Mouse (Mus musculus): ENCODE measurements around the gene Ppt1. TPM values are rescaled to one million over a fixed set of nuclear protein-coding genes. Genes with fewer than 3 reads are reported as not detected.
A peak's percentile ranks its signal among the peaks of the same experiment; 100 is the strongest.

Gene Ppt1
- total RNA-seq, 1 experiment from 2014 or later, result 70.8 TPM

DNA sequence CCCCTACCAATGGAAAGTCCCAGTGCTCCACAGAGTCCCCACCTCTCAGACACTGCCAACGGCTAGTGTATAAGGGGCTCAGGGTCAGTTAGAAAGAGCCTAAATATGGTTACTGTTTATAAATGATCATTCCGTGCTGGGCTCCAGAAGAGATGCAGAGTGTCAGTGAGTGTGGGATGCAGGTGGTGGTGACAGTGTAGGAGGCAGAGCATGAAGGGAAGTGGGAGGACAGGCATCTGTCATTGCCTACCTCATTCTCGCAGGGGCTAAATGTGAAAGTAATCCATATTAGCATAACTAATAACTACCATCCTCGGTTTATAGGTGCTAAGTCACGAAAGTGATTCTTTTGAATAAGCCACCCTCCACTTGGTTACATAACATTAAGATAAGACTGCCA is 34.7 kb downstream of the Ppt1 start:
- DNase-seq, result no peak

DNA sequence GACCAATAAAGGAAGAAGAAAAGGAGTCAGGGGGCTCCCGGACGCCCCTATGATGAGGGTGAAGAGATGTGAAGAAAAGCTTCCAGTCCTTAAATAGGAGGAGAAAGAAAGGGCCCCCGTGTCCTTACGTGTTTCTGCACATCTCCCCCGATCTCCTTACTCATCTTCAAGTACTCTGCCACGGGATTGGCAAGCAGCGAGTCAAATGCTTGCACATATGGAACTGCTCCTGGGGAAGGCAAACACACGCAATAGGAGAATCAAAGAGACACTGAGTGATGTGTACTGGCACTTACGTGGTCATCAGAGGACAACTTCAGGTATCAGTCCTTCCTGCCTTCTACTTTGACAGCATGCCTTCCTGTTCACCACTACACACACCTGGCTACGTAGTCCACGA is 35.2 kb downstream of the Ppt1 start:
- no peak for DNase-seq

DNA sequence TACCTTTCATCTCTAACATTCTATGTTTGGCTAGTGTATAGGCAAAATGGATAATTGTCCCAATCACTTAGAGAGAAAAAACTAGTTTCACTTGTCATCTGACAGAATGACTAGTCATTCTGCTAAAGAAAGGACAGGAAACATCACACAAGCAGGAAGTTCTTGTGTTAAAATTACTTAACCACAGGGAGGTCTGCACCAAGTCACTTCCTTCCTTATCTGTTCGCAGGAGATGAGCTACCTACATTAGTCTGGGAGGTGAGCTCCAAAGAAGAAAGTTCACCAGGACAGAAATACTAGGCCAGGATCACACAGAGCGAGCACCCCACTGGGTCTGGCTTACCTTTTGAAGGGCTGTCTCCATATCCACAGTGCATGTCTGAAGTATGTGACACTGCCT is 35.9 kb downstream of the Ppt1 start:
- DNase-seq, result no peak

DNA sequence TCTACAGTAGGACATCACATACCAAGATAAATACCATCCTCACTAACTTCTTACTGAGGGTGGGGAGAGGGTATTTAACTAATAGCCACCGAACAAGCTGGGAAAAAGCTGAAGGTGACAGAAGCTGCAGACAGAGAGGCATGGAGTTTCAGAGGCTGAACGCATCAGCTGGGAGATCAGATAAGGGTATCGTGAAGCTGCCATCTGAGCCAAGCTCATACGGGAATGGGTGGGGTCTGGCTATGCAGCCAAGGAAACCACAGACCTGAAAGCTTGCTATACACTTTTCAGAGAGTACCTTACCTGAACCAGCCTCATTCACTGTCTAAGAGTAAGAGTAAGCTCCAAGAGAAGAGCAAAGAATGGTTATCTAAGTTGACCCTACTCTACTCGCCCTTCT is 37.0 kb downstream of the Ppt1 start:
- no peak for DNase-seq

DNA sequence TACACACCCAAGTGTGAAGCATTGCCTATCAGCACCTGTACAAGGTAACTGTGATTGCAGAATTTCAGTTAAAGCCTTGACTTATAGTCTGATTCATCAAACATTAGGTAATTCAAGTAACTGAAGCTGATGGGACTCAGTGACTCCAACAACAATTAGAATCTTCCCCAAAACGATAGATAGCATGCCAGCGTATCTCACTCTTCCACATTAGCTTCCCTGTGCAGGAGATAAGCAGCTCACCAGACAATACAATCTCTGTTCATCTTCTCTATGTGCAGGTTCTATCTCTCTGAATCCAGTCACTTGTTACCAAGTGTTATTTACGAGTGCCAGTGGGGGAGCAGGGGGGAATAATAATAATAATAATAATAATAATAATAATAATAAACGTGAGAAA is 37.5 kb downstream of the Ppt1 start:
- no peak for DNase-seq

DNA sequence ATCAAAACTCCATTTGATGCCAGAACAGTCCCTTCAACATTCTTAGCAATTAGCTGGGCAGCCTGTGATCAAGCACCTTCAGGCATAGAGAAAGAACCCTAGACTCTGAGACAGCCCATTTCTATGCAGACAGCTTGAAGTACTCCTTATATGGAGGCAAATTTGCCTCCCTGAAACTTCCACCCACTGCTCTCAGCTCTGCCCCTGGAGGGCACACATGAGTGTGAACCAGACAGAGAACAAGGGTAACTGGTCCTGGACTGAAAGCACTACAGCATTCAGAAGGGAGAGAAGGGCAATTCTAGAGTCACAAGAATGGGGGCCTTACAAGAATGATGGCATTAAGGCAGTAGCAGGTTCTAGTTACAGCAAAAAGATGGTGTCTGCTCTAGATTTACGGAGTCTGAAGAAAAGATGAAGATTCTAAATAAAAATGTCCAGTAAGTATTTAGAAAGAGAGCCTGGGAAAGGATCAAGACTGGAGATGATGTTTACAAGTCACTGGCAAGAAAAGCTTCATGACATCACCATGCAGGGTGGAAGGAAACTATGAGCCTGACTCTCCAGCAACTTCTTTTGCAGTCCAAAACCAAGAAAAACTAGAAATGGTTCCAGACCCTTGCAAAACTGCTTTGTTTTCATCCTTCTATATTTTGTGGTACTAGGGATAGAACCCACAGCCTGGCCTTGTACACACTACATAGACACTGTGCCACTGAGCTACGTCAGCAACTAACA is 42.5 kb downstream of the Ppt1 start:
- DNase-seq, result no peak

DNA sequence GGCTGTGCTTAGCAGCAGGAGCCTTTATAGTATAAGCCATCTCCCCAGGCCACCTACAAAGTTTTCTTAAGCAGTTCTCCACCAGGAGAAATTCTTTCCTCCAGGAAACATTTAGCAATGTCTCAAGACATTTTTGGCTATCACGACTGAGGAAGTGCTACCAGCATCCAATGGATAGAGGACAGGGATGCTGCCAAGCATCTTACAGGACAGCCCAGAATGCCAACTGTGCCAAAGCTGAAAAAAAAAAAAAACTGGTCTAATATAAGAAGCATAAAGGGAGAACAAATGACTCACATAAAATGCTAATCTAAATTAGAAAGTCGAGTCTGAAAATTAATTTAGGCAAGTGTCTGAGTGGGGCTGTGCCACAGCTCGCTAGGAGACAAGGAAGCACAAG is 46.5 kb downstream of the Ppt1 start:
- no peak for DNase-seq

DNA sequence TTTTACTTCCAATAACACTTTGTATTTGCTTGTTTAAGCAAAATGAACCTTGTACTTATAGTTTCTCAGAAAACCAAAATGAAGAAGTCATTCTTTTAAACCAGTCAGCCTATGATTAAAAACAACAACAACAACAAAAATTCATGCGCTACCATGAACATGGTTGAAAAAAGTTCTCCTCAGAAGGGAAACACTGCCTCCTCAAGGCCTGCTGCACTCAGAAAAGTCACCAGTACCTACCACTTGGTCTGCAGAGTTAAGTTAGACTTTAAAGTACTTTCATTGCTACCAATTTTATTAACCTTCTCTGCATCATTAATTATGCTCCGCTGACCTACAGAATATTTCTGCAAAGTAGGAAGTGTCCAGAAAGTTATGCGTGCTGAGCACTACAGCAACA is 47.3 kb downstream of the Ppt1 start:
- DNase-seq, result no peak

DNA sequence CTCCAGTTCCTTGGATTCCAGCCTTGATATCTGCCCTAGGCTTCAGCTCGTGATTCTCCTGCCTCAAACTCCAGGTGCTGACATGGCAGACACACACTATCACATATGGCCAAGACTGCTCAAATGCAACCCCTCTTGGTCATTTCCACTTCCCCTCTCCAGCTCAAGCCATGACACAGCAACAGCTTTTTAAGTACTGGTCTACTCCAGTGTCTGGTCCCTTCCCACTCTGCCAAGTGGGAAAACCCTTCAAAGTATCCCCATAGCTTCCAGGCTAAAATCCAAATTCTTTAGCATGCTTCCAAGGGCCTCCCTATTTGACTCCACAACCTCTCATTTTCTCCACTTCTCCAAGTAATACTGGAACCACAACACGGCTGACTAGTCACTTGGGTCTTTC is 48.0 kb downstream of the Ppt1 start:
- no peak for DNase-seq

DNA sequence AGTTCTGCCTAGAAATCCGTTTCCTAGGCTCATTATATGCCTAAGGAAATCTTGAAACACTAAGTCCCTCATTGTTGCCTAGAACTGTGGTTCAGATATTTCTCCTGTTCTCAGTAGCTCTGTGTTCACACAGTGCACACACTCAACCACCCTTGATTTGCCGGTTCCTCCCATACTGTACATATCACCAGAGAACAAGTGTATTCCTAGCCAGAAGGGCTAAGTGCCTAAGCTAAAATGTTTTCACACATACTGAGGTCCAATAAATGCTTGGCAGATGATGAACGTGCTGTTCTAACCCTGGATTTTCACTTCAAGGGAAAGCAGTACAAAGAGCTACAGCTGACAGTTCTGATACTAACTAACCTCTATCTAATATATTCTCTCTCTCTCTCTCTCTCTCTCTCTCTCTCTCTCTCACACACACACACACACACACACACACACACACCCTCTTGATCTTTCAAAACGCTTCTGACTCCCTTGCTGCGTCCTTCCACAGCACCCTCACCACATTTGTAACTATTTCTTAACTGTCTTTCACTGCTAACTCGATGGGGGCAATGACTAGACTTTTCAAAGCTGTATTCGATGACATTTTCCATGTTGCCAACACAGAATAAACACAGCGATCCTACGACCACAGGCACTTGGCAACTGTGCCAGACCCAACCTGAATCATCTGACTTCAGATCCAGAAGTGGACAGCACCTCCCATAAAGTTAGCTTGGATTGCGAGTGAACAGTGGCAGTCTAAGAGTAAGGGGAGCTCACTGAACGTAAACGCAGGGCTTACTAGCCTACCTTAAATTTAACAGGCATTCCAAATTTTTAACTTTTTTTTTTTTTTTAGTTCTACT is 48.7 kb downstream of the Ppt1 start:
- peak; percentile 36 for DNase-seq

DNA sequence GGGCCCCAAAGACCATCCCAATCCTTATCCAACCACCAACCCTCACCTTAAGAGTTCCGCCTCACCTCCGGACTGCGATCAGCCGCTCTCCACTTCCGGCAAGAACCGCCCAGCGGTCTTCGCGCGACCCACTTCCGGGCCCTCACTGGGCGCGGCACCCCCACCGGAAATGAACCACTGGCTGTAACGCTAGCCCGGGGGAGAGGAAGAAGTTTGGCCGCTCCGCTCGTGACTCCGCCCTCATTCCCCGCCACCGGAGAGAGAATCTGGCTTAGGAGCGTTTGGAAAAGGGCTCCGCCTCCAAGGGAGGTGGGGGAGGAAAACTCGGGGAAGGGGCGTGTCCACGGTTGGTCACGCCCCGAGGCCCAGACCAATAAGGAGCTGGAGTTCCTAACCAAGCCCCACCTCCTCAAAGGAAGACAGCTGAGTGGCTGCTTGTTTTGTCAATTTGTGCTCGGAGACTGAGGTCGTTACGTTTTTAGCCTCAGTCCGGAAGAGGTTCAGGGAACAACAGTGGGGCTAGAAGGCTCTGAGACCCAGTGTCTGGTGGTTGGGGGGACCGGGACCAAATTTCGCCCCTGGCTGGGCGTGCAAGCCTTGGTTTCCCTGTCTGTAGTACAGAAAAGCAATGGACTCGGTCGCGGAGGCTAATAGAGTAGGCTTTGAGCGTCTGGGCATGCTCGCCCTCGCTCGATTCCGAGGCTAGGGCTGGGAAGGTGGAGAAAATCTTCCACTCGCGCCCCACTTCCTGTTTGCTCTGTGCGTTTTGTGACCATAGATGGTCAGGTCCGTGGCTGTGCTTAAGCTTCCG is 49.9 kb downstream of the Ppt1 start, which contains the start of gene Cap1:
Gene Cap1, minus strand, starts transcription at position 289 of the 811 bp plus-strand sequence.
- peak; percentile 95 for DNase-seq

DNA sequence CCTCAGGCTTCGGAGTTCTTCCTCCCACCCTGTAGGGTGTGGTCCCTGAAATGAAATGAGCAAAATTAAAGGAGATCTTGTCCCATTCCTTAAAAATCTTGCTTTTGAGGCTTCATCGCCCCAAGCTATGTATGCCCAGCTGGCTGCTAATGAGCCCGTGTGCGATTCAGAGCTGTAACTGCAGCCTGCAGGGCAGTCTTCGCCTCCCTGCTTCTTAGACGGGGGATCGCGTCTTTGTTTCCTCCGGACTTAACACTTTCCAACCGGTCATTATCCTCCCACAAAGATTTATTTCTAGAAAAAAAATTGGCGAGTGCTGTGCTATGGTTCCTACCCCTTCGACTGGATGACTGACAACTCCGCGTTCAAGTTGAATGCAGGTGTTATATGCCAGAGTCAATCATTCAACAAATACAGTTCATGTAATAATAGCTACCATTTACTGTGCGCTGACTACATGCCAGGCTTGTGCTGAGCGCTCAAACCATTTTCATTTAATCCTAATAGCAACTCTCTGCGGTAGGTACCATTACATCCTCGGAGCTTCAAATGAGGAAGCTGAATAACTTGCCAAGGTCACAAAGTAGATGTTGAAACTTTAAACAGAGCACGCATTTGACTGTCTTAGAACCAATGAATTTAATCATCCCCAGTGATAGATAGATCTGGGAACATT is 50.7 kb downstream of the Ppt1 start:
- DNase-seq, result no peak

DNA sequence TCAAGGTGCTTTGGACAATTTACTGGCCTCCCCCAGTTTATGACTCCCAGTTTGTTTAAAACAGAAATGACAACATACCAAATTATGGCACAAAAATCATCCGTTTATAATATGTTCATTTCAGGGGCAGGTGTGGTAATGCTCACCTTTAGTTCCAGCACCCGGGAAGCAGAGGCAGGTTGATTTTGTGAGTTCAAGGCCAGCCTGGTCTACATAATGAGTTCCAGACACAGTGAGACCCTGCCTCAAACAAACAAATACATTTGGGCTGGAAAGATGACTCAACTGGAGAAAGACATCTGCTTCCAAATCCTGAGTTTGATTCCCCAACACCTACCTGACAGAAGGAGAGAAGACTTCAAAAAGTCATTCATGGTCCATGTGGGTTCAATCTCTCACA is 51.3 kb downstream of the Ppt1 start:
- DNase-seq, result no peak

DNA sequence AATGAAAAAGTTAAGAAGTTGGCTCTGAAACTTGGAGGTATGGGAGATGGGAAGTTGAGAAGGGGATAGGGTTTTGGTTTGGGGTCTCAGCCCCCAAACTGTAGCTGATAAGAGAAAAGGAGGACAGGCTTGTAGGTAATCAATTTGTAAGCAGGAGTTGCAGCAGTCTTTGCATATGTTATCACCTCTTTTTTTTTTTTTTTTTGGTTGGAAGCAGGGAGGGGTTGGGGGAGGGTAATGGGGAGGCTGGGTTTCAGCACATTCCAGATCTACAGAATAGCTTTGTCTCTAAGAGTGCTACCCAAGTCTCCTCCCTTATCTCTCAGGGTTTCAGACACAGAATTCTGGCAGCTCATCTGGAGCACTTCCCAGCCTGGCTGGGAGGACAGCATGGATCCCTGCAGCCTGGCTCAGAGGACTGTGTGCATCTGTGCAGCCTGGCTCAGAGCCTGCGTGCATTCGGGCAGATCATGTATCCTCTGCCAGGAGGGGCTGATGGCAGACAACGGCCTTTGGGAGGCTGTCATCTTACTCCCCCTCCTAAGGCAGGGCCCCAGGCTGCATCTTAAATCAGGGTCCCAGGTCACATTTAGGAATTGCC is 54.9 kb downstream of the Ppt1 start:
- peak; percentile 52 for DNase-seq

DNA sequence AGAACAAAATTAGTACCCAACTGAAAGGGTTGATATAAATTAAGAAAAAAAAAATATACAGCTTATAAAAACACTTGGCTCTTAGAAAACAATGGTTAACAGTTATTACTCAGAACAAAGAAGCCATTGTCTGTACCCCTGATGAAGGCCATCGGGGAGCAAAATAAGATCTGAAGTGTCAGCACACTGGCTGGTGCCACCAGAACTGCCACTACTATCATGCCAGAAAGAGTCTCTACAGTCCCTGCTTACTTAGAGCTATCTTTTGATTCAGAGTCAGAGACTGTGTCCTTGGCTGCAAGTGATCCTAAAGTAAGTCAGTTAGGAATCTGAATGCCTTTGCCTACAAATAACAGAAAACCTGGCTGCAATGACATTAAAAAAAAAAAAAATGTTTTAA is 55.6 kb downstream of the Ppt1 start:
- DNase-seq, result no peak

DNA sequence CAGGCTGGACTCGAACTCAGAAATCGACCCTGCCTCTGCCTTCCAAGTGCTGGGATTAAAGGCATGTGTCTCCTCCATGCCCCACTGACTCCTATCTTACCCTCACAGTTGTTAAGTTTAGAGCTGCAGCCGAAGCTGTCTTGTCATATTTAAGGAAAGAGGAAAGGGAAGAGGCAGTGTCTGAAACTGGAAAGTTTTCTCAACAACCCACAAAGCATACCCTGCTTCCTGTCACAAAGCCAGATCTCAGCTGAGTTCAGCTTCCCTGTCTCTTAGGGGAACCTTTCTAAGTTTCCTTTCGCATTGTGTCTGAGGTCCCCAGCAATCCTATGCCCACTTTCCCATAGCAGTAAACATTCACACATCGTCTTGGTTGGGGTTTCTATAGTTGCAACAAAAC is 56.1 kb downstream of the Ppt1 start:
- no peak for DNase-seq

DNA sequence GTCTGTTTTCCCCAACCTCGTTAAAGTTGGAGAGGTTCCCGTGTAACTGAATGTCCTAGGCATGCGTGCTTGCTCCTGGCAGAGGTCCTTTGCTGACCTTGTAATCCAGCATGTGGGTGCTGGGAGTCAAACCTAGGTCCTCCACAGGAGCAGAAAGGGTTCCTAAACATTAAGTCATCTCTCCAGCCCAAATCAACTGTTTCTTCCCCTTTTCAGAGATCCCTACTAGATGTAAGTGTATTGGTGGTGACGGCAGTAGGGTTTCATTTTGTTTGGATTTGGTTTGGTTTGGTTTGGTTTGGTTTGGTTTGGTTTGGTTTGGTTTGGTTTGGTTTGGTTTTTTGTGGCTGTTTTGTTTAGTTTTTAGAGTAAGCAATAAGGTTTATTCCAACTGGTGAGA is 61.7 kb downstream of the Ppt1 start:
- no peak for DNase-seq

DNA sequence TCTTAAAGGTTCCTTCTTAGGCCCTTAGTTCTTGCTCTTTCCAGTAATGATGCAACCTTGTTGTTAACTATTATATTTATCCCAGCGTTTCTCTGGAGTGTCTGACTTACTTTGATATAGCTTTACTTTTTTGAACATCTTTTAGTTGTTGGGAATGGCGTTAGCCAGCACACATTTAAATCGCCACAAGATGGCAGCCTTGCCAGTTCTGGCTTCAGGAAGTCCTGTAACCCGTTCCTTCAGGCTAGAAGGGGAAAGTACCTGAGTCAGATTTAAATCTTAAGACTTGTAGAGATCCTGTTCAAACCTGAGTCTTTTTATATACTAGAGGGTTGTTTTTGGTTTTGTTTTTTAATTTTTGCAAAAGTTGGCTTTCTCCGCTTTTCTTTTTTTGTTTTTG is 62.3 kb downstream of the Ppt1 start:
- DNase-seq, result peak; percentile 52

DNA sequence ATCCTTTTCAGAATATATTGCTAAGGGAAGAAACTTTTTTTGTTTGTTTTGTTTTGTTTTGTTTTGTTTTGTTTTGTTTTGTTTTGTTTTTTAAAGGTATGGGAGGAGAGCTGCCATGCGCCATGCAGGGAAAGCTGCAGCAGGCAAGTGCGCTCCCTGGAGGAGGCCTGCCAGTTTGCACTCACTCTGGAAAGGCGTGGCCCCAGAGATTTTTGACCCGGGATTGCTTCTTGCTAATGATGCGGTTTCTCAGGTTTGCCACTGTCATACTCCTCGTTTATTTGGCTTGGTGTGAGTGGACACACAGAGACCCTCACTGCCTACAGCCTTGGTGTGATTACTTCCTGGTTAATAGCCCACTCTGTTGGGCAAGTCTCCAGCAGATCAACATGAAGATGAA is 66.1 kb downstream of the Ppt1 start:
- peak; percentile 14 for DNase-seq

DNA sequence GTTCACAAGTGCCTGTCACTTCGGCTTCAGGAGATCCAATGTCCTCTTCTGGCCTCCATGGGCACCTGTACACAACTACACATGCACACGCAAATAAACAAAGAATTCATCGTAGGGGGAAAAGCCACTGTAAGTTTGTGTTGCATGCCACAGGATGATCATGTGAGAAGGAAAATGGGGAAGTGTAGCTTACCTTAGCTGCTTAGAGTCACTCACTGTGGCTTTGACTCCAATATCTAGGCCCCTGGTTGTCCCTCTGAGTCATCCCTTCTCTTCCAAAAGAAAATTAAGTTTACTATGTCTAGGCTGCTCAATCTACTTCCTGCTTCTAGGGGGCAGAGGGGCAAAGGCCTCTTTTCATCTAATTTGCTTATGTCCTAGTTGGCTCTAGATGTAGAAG is 67.7 kb downstream of the Ppt1 start:
- DNase-seq, result no peak

DNA sequence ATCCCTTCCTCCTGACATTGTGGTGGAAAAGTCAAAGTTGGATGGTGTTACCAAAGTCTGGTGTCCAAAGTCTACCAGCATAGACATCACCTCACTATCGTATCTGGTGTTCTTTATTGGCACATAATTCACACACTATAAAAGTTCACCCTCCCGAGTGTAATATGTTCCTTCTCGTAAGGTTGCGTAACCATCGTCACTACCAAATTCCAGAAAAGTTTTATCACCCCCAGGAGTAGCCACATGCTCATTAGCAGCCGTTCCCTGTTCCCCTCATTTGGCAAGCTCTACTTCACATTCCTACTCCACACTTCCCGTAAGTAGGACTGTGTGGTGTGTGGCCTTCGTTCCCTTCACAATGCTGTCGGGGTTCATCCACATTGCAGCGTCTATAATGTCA is 69.3 kb downstream of the Ppt1 start:
- DNase-seq, result no peak

All from adrenal gland, postnatal 25 days (tissue).